Mouse (Mus musculus): ENCODE results near the gene Zfp324. TPM values are rescaled to one million over a fixed set of nuclear protein-coding genes. Genes with fewer than 3 reads are reported as not detected.
"Not testable (repeated sequence)": the region's sequence is repeated elsewhere in the genome, so short reads cannot be mapped to it uniquely, and the experiment has no call there.

Gene Zfp324
- 1 to 10 TPM; 9.4 to 9.6 TPM for total RNA-seq (2021)
- long read RNA-seq, experiment 1, full-length matches to known transcripts: 5 of 8 reads
- long read RNA-seq, experiment 1, partial matches to known transcripts: 0 of 8 reads
- long read RNA-seq, experiment 1, other reads (novel, unspliced or antisense): 3 of 8 reads
- long read RNA-seq, experiment 2, full-length matches to known transcripts: 3 of 7 reads
- long read RNA-seq, experiment 2, partial matches to known transcripts: 1 of 7 reads
- long read RNA-seq, experiment 2, other reads (novel, unspliced or antisense): 3 of 7 reads

DNA sequence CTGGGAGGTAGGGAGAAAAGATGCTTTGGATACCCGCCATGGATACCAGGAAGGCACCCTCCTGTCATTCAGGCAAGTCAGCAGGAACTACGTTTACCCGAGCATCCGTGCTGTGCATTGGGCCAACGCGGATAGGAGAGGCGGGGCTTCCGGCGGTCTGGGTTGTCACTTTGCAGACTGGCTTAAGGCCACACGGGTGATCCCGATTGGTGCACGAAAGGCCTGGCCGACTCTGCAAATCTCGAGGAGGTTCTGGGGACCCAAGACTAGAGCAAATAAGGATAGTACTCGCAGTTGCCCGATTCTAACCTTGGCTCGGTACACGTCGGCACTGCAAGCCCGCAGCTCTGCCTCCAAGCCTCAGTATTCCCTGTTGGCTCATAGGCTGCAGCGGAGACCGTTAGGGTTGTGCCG is at the start of gene Zfp324:
TSS of gene Zfp324 (plus strand) at position 161 of the 414 bp plus-strand sequence.
- DNase-seq (ENCODE audit: low spot score in 2 of 2): peak; percentile 85 to 91

- DNase-seq (ENCODE audit: low spot score in 2 of 2): not testable (repeated sequence)
These were observed 45.1 kb upstream of the Zfp324 start for GRCm38 (mm10) chr7:12920495-12920894.

- no peak for DNase-seq (ENCODE audit: low spot score in 2 of 2)
These were observed 44.3 kb upstream of the Zfp324 start for GRCm38 (mm10) chr7:12921318-12921704.

- DNase-seq (ENCODE audit: low spot score in 2 of 2): peak; percentile 98 to 99
These were observed 43.8 kb upstream of the Zfp324 start, which contains the start of gene Rps5 for GRCm38 (mm10) chr7:12921705-12922465. Gene Rps5, plus strand, starts transcription at chr7:12922290.

DNA sequence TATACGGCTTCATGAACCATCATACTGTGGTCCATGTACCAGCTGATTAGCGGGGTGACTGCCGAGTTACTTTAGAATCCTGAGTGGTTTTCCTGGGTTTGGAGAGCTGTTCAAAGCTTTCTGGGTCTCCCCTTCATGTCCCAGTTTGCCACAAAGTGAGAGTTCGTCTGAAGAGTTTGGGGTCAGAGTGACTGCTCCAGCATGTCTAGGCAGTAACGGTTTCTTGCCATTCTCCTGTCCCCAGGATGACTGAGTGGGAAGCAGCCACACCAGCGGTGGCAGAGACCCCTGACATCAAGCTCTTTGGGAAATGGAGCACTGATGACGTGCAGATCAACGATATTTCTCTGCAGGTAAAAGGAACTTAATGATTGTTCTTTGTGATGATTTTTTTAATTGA is 42.9 kb upstream of the Zfp324 start:
- no peak for DNase-seq (ENCODE audit: low spot score in 2 of 2)

GRCm38 (mm10) chr7:12926316-12926715 is 39.3 kb upstream of the Zfp324 start:
- no peak for DNase-seq (ENCODE audit: low spot score in 2 of 2)

GRCm38 (mm10) chr7:12927191-12927680 is 38.4 kb upstream of the Zfp324 start, which contains the start of gene Rnf225:
Gene Rnf225, plus strand, starts transcription at chr7:12927416.
- no peak for DNase-seq (ENCODE audit: low spot score in 2 of 2)

- DNase-seq (ENCODE audit: low spot score in 2 of 2): peak; percentile 50 to 57
These were observed 37.7 kb upstream of the Zfp324 start for GRCm38 (mm10) chr7:12927693-12928589.

GRCm38 (mm10) chr7:12933615-12934140 is 32.0 kb upstream of the Zfp324 start:
- DNase-seq (ENCODE audit: low spot score in 2 of 2): no peak

DNA sequence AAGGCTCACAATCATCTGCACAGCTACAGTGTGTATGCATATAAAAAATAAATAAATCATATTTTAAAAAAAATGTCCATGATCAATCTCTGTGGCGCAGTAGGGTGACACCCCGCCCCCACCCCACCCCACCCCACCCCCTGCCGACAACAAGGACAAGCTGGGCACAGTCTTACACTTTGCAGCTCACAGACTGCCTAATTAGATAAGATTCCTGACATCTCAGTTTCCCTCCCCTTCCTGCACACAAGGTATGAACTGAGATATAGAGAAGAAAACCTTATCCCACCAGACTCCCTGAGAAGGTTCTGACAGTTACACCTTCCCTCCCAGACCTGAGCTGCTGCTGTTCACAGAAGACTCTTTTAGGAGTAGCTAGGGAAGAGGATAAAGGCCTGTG is 30.8 kb upstream of the Zfp324 start:
- DNase-seq (ENCODE audit: low spot score in 2 of 2): no peak

- not testable (repeated sequence) for DNase-seq (ENCODE audit: low spot score in 2 of 2)
These were observed 28.3 kb upstream of the Zfp324 start for GRCm38 (mm10) chr7:12937254-12937803.

DNA sequence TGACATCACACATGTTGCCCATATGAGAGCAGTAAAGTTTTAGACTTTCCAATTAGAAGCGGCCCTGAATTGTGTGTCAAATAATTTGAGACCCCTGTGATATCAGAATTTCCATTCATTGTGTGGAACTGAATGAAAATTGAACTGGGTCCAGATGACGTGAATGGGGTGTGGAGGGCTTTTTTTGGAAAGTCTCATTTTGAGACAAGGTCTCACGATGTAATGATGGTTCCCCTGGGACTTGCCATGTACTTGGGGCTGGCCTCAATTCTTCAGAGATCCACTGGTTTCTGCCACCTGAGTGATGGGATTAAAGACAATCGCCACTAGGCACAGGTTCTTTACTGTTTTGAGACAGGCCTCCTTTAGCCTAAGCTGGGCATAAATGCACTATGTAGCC is 25.0 kb upstream of the Zfp324 start:
- DNase-seq (ENCODE audit: low spot score in 2 of 2): no peak

DNA sequence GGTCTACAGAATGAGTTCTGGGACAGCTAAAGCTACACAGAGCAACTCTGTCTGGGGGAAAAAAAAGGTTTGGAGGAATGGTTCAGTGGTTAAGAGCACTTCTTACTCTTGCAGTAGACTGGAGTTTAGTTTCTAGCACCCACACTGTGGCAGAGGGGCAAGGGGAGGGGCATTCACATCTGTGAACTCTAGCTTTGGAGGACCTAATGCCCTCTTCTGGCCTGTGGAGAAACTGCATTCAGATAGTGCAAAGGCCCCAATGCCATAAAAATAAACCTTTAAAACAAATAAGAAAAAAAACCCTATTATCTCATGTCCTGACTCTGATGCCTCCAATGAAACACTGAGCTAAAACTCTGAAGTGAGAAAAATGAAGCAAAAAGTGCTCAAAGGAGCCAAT is 22.1 kb upstream of the Zfp324 start:
- DNase-seq (ENCODE audit: low spot score in 2 of 2): no peak

DNA sequence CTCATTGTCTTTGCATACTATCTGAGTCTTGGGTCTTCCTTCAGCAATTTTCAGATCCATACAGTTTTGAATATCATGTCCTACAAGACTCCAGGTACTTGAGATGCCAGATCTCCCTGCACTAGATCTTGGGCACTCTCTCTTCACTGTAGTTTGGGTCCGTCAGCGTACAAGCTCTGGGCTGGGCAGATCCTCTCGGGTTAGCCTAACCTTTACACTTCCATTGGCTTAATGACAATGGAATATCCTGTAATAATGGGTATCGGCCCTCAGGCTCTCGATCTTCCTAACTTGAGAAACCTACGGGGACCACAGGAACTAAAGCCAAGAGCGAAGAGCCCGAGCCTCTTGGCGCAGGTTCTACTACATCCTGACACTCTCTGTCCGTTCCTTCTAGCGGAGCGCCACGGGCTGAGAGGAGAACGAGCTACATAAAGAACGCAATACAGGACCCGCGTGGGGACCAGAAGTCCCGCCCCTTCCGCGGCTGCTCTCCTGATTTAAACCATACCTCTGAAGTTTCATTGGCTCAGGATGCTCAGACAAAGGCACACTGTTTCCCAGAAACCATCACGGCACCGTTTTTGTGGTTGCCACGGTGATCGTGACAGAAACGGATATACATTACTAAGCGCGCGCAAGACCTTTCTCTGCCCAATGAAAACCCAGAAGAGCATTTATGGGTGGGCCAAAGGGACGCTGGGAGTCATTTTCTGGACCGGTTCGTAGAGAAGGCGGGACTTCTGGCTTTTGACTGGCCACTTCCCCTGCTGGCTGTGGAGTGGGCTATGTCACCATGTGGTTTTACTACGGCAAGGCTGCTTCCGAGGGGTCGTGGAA is 16.4 kb upstream of the Zfp324 start:
- peak; percentile 94 to 97 for DNase-seq (ENCODE audit: low spot score in 2 of 2)

- no peak for DNase-seq (ENCODE audit: low spot score in 2 of 2)
These were observed 15.8 kb upstream of the Zfp324 start for GRCm38 (mm10) chr7:12949872-12950229.

GRCm38 (mm10) chr7:12954896-12955295 is 10.7 kb upstream of the Zfp324 start:
- DNase-seq (ENCODE audit: low spot score in 2 of 2): no peak

DNA sequence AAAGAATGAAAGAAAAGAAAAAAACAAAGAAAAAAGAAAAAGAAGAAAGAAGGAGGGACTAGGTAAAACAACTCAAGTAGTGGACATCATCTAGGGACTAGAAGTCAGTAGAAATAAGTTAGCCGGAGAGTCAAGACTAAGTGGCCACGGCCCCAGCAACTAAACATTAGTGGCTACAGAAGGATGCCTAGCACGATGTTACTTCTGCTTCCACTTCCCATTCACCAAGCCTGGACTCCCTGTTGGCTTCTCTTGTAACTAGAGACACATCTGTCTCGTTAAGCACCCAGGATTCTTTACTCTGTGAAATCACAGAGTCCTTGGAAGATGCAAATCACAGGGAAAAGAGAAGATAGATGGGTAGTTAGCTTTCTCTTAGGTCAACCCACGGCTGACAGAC is 8.1 kb upstream of the Zfp324 start:
- DNase-seq (ENCODE audit: low spot score in 2 of 2): no peak

DNA sequence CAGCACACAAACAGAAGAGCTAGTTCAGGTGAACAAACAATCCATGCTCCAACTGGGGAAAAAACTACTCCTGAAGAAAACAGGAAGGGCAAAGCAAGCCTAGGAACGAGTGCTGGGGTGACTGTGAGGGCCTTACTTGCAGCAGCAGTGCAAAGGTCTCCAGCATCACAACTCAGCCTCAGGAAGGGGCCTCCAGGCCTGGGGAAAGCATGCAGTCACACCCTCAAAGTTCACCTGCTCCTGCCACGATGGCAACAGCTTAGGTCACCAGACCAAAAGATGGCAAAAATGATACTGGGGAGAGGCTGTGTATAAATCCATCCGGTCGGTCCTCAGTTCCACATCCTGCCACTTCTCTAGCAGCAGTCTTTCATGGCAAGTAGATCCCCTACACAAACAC is 6.7 kb upstream of the Zfp324 start:
- DNase-seq (ENCODE audit: low spot score in 2 of 2): no peak

- DNase-seq (ENCODE audit: low spot score in 2 of 2): no peak
These were observed 5.9 kb upstream of the Zfp324 start for GRCm38 (mm10) chr7:12959718-12960117.
